Mouse (Mus musculus) lung, postnatal 0 days (tissue): Measurements from ENCODE around the gene Camk1d. TPM values are rescaled to one million over a fixed set of nuclear protein-coding genes. Genes with fewer than 3 reads are reported as not detected.

Source experiments
- ATAC-seq: fragments of 200-750 bp; cut with Nextera tagmentation; 2 replicates; pipeline ENCODE4 v1.8.0; 2017; ENCODE audit warnings: moderate library complexity
- DNase-seq: peaks from one replicate; pipeline ENCODE4 v3.0.0-alpha.2; 2016; ENCODE audit warnings: low spot score
- H3K27ac ChIP-seq: fragments of 300-500 bp; sonication (generic); 2 replicates; pipeline ENCODE4 v1.5.1; 2014; ENCODE audit warnings: antibody characterized with exemption, mild to moderate bottlenecking, low read length, mixed read lengths
- H3K27me3 ChIP-seq: fragments of 300-500 bp; sonication (generic); replicated peaks from 2 replicates; pipeline ENCODE4 v1.6.1; 2014; ENCODE audit warnings: low read length, mixed read lengths; ENCODE audit not compliant: insufficient read depth
- H3K36me3 ChIP-seq: fragments of 300-500 bp; sonication (generic); 2 replicates; pipeline ENCODE4 v1.6.1; 2014; ENCODE audit warnings: low read length, mixed read lengths; ENCODE audit not compliant: insufficient read depth
- H3K4me1 ChIP-seq: fragments of 300-500 bp; sonication (generic); 2 replicates; pipeline ENCODE4 v1.6.1; 2014; ENCODE audit warnings: antibody characterized with exemption, low read depth, low read length, mixed read lengths; ENCODE audit not compliant: insufficient read depth
- H3K4me2 ChIP-seq: fragments of 300-500 bp; sonication (generic); replicated peaks from 2 replicates; pipeline ENCODE4 v1.6.1; 2014; ENCODE audit warnings: low read depth, mild to moderate bottlenecking, low read length, moderate library complexity, mixed read lengths
- H3K4me3 ChIP-seq: fragments of 300-500 bp; sonication (generic); 2 replicates; pipeline ENCODE4 v1.5.1; 2014; ENCODE audit warnings: low read depth, low read length
- H3K9ac ChIP-seq: fragments of 300-500 bp; sonication (generic); replicated peaks from 2 replicates; pipeline ENCODE4 v1.6.1; 2014; ENCODE audit warnings: low read depth, mild to moderate bottlenecking
- H3K9me3 ChIP-seq: fragments of 300-500 bp; sonication (generic); 2 replicates; pipeline ENCODE4 v1.6.1; 2016; ENCODE audit warnings: low read length, mixed read lengths
- CTCF ChIP-seq: IDR thresholded peaks from 2 replicates; pipeline ENCODE4 v1.5.1; 2016; ENCODE audit warnings: antibody characterized with exemption, mild to moderate bottlenecking
- EP300 ChIP-seq: IDR thresholded peaks from 2 replicates; pipeline ENCODE4 v1.6.1; 2016; ENCODE audit warnings: antibody characterized with exemption, mild to moderate bottlenecking, control low read depth
- WGBS: fragments of 180-500 bp; shearing (Covaris S2); extraction: QIAGEN DNeasy Blood & Tissue Kit; methylation state at CpG from one replicate; pipeline ENCODE4 v1.1.7; 2014; 5-methylcytosine and 5-hydroxymethylcytosine counted together
- polyA plus RNA-seq: library from polyadenylated mRNA; unstranded; fragments of >200 nt; fragmentation: Nextera tagmentation; extraction: Ambion mirVana; gene quantifications from 2 replicates; pipeline ENCODE4 v1.2.1, GENCODE M21; 2015

Gene Camk1d
- polyA plus RNA-seq, 1 experiment from 2014 or later: 2.2 TPM

DNA sequence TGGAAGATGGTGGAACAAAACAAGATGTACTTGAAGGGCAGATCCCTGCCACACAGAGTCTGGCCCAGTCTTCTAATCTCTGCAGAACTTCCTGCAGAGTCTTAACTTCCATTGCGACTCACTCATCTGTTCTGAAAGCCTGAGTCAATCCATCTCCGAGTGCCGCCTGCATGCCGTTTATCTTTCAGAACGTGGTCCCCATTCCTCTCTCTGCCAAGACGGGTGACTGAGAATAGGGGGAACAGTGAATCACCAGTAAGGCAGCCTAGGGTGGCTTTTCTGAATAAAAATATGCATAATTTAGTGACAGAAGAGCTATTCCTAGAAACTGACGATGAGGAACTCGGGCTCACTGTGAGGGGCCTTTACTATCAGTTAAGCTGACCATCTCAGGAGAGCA, 284.4 kb downstream of the Camk1d start:
- DNase-seq (no peak), ATAC-seq (no peak)
- Histone ChIP-seq H3K27me3 (no peaks in the 10 kb centered on the region), H3K4me3 (no peak overlapping the region), H3K9ac (no peak overlapping the region), H3K9me3 (no peaks in the 10 kb centered on the region), H3K27ac (no peak overlapping the region), H3K4me2 (no peak overlapping the region), H3K36me3 (no peaks in the 10 kb centered on the region), H3K4me1 (no peaks in the 10 kb centered on the region)
- WGBS: 58% methylated on average over 8 of the region's 8 CpGs
- TF ChIP-seq CTCF (no peak), EP300 (no peak)

GRCm38 (mm10) chr2:5426110-5426509, 288.2 kb downstream of the Camk1d start:
- DNase-seq (no peak), ATAC-seq (no peak)
- no peaks in the 10 kb centered on the region for H3K27me3 ChIP-seq
- WGBS: 31% methylated on average over 2 of the region's 2 CpGs
- H3K9me3 ChIP-seq: no peaks in the 10 kb centered on the region
- H3K4me3 ChIP-seq: no peak overlapping the region
- TF ChIP-seq EP300 (no peak), CTCF (no peak)
- no peak overlapping the region for H3K9ac ChIP-seq
- H3K27ac ChIP-seq: no peak overlapping the region
- no peak overlapping the region for H3K4me2 ChIP-seq
- no peaks in the 10 kb centered on the region for H3K36me3 ChIP-seq
- no peaks in the 10 kb centered on the region for H3K4me1 ChIP-seq

GRCm38 (mm10) chr2:5425612-5426011, 288.7 kb downstream of the Camk1d start:
- no peaks in the 10 kb centered on the region for H3K9me3 ChIP-seq
- TF ChIP-seq CTCF: no peak
- TF ChIP-seq EP300: no peak

DNA sequence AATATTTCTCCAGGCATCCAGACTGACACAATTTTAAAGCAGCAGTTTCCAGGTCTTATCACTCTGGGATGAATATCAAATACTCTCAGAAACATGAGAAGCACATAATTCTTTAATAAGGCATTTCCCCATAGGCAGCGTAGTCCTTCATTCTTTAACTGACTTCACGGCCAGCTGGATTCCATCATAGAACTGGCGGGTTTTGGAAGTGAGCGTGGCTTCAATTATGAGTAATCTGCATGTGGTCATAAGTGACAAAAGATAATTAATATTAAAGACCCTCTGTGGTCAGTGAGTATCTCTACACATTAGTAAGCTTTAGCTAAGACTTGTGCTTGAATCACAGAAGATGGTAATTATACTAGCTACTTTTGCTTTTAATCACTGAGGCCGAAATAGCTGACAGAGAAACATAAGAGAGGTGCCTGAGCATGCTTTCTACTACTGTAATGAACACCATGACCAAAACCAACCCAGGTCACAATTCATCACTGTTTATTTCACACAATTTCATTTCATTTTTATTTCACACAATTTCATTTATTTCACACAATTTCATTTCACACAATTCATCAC, 293.6 kb downstream of the Camk1d start:
- WGBS: 60% methylated on average over 5 of the region's 5 CpGs
- Histone ChIP-seq H3K4me2 (no peak overlapping the region), H3K36me3 (no peaks in the 10 kb centered on the region), H3K9ac (no peak overlapping the region), H3K27me3 (no peaks in the 10 kb centered on the region), H3K4me3 (no peak overlapping the region), H3K9me3 (no peaks in the 10 kb centered on the region), H3K27ac (no peak overlapping the region), H3K4me1 (no peaks in the 10 kb centered on the region)
- peak; percentile 32 for DNase-seq
- no peak for TF ChIP-seq EP300
- no peak for TF ChIP-seq CTCF
- no peak for ATAC-seq

More at GRCm38 (mm10) chr2:5425612-5426011, 288.7 kb downstream of the Camk1d start:
- no peaks in the 10 kb centered on the region for H3K36me3 ChIP-seq
- H3K4me3 ChIP-seq: no peak overlapping the region
- H3K27me3 ChIP-seq: no peaks in the 10 kb centered on the region
- no peaks in the 10 kb centered on the region for H3K4me1 ChIP-seq
- H3K9ac ChIP-seq: no peak overlapping the region
- H3K27ac ChIP-seq: no peak overlapping the region
- ATAC-seq: no peak
- DNase-seq: no peak
- H3K4me2 ChIP-seq: no peak overlapping the region
- WGBS: 74% methylated on average over 3 of the region's 3 CpGs

- Histone ChIP-seq H3K9ac (no peak overlapping the region), H3K27me3 (no peaks in the 10 kb centered on the region), H3K4me1 (no peaks in the 10 kb centered on the region), H3K9me3 (no peaks in the 10 kb centered on the region), H3K27ac (no peak overlapping the region), H3K36me3 (no peaks in the 10 kb centered on the region), H3K4me3 (no peak overlapping the region), H3K4me2 (no peak overlapping the region)
- DNase-seq (no peak), ATAC-seq (no peak)
- TF ChIP-seq EP300: no peak
- no peak for TF ChIP-seq CTCF
- 88% methylated on average over 4 of the region's 4 CpGs for WGBS
Observed at GRCm38 (mm10) chr2:5418802-5419201, 295.5 kb downstream of the Camk1d start.

DNA sequence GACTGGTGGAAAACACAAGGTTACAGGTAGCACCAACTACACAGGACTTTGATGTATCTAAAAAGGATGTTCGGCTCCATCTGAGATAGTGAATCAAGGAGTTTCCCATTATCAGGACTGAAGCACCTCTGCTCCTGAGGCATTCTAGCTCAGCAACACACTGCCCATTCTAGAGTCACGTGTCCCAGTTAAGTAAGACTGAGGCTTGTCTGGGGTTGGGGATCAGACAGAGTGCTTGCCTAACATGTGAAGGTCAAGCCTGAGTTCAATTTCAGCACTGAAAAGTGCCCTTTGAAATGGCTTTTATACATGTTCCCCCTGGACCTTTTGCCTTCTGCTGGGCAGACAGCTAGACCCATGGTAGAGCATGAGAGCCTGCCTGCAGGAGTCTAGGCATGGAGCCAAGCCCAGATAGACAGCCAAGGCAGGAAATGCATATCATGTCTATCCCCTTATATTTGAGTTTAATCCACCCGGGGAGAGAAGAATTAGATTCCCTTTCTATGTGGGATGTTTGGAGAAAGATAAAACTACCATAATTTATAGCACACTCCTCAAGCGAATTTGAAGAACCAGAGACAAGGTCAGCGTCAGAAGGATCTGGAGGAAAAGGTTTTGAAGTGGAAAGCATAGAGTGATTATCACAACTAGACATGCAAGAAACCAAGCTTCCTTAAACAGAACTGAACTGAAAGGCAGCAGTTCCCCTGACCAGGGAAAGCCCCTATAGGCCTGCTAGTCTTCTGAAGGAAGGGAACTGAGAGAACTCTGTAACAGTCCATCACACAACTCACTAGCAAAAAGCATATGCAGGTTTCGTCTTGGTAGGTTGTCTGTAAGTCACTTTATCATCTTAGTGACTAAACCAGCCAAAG, 296.9 kb downstream of the Camk1d start:
- peak; percentile 41 for DNase-seq

More for the DNA sequence above, 296.9 kb downstream of the Camk1d start:
- H3K27ac ChIP-seq: no peak overlapping the region
- H3K4me1 ChIP-seq: no peaks in the 10 kb centered on the region
- 53% methylated on average over 6 of the region's 6 CpGs for WGBS
- H3K4me3 ChIP-seq: no peak overlapping the region
- H3K27me3 ChIP-seq: no peaks in the 10 kb centered on the region
- H3K9me3 ChIP-seq: no peaks in the 10 kb centered on the region
- H3K9ac ChIP-seq: no peak overlapping the region
- H3K4me2 ChIP-seq: no peak overlapping the region
- TF ChIP-seq EP300: no peak
- TF ChIP-seq CTCF: no peak
- H3K36me3 ChIP-seq: no peaks in the 10 kb centered on the region
- no peak for ATAC-seq
